ENCODE assay signal across 18 mouse cellular contexts in the genomic region with DNA sequence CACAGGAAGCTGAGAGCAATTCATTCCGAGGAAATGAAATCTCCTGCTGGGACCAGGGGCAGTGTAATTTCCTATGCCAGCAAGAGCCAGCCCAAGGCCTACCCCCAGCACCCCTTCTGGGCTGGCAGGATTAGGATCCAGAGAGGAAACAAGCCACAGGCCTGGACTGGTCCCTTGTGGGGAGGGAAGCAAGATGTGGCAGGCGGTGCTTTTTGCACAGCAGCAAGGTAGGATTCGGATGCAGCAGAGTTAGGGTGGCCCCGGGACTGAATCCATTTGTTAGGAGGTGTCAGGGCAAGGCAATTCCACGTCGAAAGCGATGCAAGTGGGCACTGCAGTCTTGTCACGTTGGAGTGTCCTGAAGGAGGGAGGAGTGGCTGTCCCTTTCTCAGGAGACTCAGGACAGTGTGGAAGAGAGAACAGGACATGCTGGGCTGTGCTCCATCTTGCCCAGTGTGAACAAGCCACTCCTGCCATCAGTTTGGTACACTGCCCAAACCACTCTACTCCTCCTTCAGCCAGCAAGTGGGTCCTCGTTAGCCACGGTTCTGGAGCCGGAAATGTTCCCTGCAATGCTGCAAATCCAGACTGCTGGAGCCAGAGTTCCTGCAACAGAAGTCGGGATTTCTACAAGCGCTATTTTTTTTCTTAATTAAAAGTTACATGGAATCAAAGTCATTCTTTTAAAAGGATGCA.
DNase-seq lines count a peak whose midpoint lies in the region; ATAC-seq lines count a peak whose summit lies in the region.
"Had no signal": no experiment of that assay in that cellular context is flagged by ENCODE, and none has a peak within 500 bp of the region (broad histone marks: within the 10 kb centered on the region; RNA-seq: fewer than 3 reads in every experiment).

No protein-coding gene starts in this region.

- peak; percentile 5 for DNase-seq in embryo, embryonic 9.5 days (ENCODE audit: extremely low spot score)
- no peak for DNase-seq in embryo, embryonic 10.5 days (ENCODE audit: low spot score)
- DNase-seq in lung, adult 18-20 months = peak; percentile 25 to 51
- no peak for DNase-seq in lung, postnatal 4 days
- DNase-seq in ZHBTc4 (ENCODE audit: low read depth, low spot score) = peak; percentile 16
- peak; percentile 9 for DNase-seq in lung, postnatal 25 days (ENCODE audit: low spot score)
- DNase-seq in right cerebral cortex, adult 2 months (ENCODE audit: low spot score in 2 of 2) = no peak
- DNase-seq: adrenal gland, postnatal 25 days; cerebellum, adult 8-10 months; gastrocnemius, postnatal 10 days; kidney, adult 18-20 months; midbrain, embryonic 14.5 days; retina, postnatal 1 day; thymus, adult 2 months; thymus, postnatal 4 days had no signal

- ATAC-seq in CD4-positive, CD25-positive, alpha-beta regulatory T cell, adult 4 months = no peak
- ATAC-seq: forebrain, embryonic 14.5 days; liver, embryonic 12.5 days had no signal

Comparison
In these comparisons a context has a peak if more than half of its experiments do, and no peak if none do; other contexts are left out.
1. DNase-seq: peak in embryo, embryonic 9.5 days (single experiment), lung, adult 18-20 months (2 of 2), ZHBTc4 (single experiment) and lung, postnatal 25 days (single experiment); none in embryo, embryonic 10.5 days (single experiment), lung, postnatal 4 days (0 of 2) and right cerebral cortex, adult 2 months (0 of 2).